Mouse (Mus musculus): Measurements from ENCODE around the gene Gm20388. TPM values are rescaled to one million over a fixed set of nuclear protein-coding genes. Genes with fewer than 3 reads are reported as not detected.
A peak's percentile ranks its signal among the peaks of the same experiment; 100 is the strongest.

The Gm20388 gene
- polyA plus RNA-seq, 1 experiment from 2014 or later: not detected

DNA sequence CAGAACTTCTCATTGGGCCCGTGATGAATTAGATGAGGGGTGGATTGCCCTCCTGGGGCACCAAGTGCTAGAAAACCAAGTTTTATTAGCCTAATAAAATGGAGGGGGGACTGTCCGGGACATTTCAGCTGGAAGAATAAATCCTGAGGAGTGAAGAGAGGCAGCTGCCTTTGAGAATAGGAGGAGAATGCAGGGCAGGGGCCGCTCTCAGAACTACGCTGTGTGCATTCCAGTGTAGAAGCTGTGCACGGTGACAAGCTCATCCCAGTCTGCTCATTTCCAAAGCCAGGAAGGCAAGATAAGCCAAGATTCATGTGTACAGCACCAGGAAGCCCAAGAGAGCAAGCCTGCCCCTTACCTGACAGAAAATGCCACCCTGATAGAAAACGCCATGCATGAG lies 1487.4 kb downstream of the Gm20388 start:
- Histone ChIP-seq H3K36me3 (ENCODE audit: control insufficient read depth, insufficient read depth, low read length) (no peaks in the 10 kb centered on the region), H3K4me1 (ENCODE audit: control insufficient read depth, insufficient read depth, low read length) (peaks cover 18% of the 10 kb centered on the region), H3K9me3 (ENCODE audit: control insufficient read depth, low read length) (no peaks in the 10 kb centered on the region), H3K9ac (ENCODE audit: low read length) (no peak overlapping the region), H3K4me3 (ENCODE audit: low read depth, low read length) (no peak overlapping the region), H3K27me3 (ENCODE audit: control insufficient read depth, insufficient read depth, low read length) (peaks cover 10% of the 10 kb centered on the region), H3K27ac (ENCODE audit: low read depth, low read length) (no peak overlapping the region), H3K4me2 (no peak overlapping the region)
- 71% methylated on average over 6 of the region's 6 CpGs for WGBS
- ATAC-seq (ENCODE audit: low FRiP score) (no peak), DNase-seq (ENCODE audit: low spot score, missing footprints) (peak; percentile 57)

DNA sequence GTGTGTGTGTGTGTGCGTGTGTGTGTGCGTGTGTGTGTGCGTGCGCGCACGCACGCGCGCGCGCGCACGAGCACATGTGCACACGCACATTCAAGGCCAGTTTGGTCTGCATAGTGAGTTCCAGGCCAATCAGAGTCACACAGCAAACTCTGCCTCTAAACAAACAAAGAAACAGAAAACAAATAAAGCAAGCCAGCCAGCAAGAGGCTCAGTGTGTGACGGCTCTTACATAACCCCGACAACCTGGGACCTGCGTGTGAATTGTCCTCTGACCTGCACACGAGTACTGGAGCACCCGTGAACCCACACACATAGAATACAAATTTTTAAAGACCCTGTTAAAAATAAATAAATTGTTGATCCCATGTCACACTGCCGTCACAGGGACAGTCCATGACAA lies 1488.1 kb downstream of the Gm20388 start:
- H3K4me1 ChIP-seq (ENCODE audit: control insufficient read depth, insufficient read depth, low read length): peaks cover 18% of the 10 kb centered on the region
- WGBS: 92% methylated on average over 20 of the region's 20 CpGs
- no peak overlapping the region for H3K4me3 ChIP-seq (ENCODE audit: low read depth, low read length)
- no peak overlapping the region for H3K27ac ChIP-seq (ENCODE audit: low read depth, low read length)
- H3K36me3 ChIP-seq (ENCODE audit: control insufficient read depth, insufficient read depth, low read length): no peaks in the 10 kb centered on the region
- H3K27me3 ChIP-seq (ENCODE audit: control insufficient read depth, insufficient read depth, low read length): peaks cover 8% of the 10 kb centered on the region
- H3K4me2 ChIP-seq: no peak overlapping the region
- H3K9me3 ChIP-seq (ENCODE audit: control insufficient read depth, low read length): no peaks in the 10 kb centered on the region
- ATAC-seq (ENCODE audit: low FRiP score) (no peak), DNase-seq (ENCODE audit: low spot score, missing footprints) (peak; percentile 17)
- no peak overlapping the region for H3K9ac ChIP-seq (ENCODE audit: low read length)

DNA sequence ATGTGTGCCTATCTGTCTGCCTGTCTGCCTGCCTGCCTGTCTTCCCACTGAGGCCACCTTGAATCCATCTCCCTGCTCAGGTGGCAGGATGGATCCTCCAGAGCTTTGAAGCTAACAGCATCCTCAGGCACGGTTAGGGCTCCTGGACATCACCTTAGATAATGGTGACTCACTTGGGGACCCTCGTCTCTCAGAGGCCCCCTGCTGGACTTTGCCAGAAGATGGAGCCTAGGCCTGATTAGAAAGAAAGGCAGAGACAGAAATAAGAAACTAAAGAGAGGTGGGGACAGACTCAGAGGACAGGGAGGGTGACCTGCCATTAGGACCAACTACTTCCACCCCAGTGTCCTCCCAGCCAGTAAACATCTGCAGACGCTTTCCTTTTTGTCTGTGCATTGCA lies 1488.5 kb downstream of the Gm20388 start:
- H3K27ac ChIP-seq (ENCODE audit: low read depth, low read length): no peak overlapping the region
- 56% methylated on average over 3 of the region's 3 CpGs for WGBS
- no peak overlapping the region for H3K4me3 ChIP-seq (ENCODE audit: low read depth, low read length)
- H3K9ac ChIP-seq (ENCODE audit: low read length): no peak overlapping the region
- no peak overlapping the region for H3K4me2 ChIP-seq
- peaks cover 18% of the 10 kb centered on the region for H3K4me1 ChIP-seq (ENCODE audit: control insufficient read depth, insufficient read depth, low read length)
- no peak for ATAC-seq (ENCODE audit: low FRiP score)
- DNase-seq (ENCODE audit: low spot score, missing footprints): peak; percentile 83
- no peaks in the 10 kb centered on the region for H3K36me3 ChIP-seq (ENCODE audit: control insufficient read depth, insufficient read depth, low read length)
- peaks cover 6% of the 10 kb centered on the region; the same call in 1 of the 2 replicates for H3K27me3 ChIP-seq (ENCODE audit: control insufficient read depth, insufficient read depth, low read length)
- no peaks in the 10 kb centered on the region for H3K9me3 ChIP-seq (ENCODE audit: control insufficient read depth, low read length)

DNA sequence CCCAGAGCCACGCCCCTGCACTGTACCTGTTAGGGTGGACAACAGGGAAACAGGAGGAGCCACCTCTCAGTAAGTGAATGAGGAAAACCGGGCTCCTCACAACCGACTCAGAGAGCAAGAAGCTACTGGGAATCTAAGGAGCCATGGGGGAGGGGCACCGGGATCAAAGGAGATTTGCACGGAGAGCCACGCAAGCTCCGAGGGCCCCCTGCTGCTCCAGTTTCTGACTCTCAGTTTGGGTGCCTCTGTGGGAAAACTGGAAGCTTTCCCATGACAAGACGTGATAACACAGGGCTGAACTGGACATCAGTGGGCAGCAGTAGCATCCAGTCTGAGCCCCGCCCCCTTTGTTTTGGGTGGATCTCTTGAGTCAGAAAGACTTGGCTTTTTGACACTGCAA lies 1489.9 kb downstream of the Gm20388 start:
- no peak overlapping the region for H3K27ac ChIP-seq (ENCODE audit: low read depth, low read length)
- peaks cover 17% of the 10 kb centered on the region for H3K4me1 ChIP-seq (ENCODE audit: control insufficient read depth, insufficient read depth, low read length)
- 31% methylated on average over 9 of the region's 9 CpGs for WGBS
- no peaks in the 10 kb centered on the region for H3K36me3 ChIP-seq (ENCODE audit: control insufficient read depth, insufficient read depth, low read length)
- H3K4me3 ChIP-seq (ENCODE audit: low read depth, low read length): no peak overlapping the region
- ATAC-seq (ENCODE audit: low FRiP score): no peak
- H3K9ac ChIP-seq (ENCODE audit: low read length): no peak overlapping the region
- peak; percentile 79 for DNase-seq (ENCODE audit: low spot score, missing footprints)
- no peaks in the 10 kb centered on the region for H3K9me3 ChIP-seq (ENCODE audit: control insufficient read depth, low read length)
- peaks cover 6% of the 10 kb centered on the region; the same call in 1 of the 2 replicates for H3K27me3 ChIP-seq (ENCODE audit: control insufficient read depth, insufficient read depth, low read length)
- H3K4me2 ChIP-seq: no peak overlapping the region

DNA sequence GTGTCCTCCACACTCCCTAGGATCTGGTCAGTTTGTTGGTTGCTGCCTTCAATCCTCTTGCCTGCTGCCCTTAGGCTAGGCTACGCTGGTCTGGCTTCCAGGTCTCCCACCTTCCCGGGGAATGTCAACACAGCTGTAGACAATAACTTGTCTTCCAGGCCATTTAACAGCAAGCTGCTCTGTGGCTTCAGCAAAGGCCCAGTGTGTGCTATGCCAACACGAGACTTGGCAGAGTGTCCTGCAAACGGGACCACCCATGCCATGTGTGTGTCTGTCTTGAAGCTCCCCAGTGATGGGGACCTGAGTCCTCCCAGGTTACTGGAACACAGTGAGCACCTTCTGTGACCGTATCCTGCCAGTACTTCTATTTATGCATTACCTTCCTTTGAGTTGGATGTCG lies 1493.2 kb downstream of the Gm20388 start:
- DNase-seq (ENCODE audit: low spot score, missing footprints): no peak
- no peaks in the 10 kb centered on the region for H3K9me3 ChIP-seq (ENCODE audit: control insufficient read depth, low read length)
- no peak for ATAC-seq (ENCODE audit: low FRiP score)
- H3K9ac ChIP-seq (ENCODE audit: low read length): no peak overlapping the region
- H3K36me3 ChIP-seq (ENCODE audit: control insufficient read depth, insufficient read depth, low read length): no peaks in the 10 kb centered on the region
- 88% methylated on average over 6 of the region's 6 CpGs for WGBS
- H3K4me2 ChIP-seq: no peak overlapping the region
- H3K4me3 ChIP-seq (ENCODE audit: low read depth, low read length): no peak overlapping the region
- no peaks in the 10 kb centered on the region for H3K27me3 ChIP-seq (ENCODE audit: control insufficient read depth, insufficient read depth, low read length)
- H3K27ac ChIP-seq (ENCODE audit: low read depth, low read length): no peak overlapping the region
- H3K4me1 ChIP-seq (ENCODE audit: control insufficient read depth, insufficient read depth, low read length): peaks cover 4% of the 10 kb centered on the region; the same call in 1 of the 2 replicates

DNA sequence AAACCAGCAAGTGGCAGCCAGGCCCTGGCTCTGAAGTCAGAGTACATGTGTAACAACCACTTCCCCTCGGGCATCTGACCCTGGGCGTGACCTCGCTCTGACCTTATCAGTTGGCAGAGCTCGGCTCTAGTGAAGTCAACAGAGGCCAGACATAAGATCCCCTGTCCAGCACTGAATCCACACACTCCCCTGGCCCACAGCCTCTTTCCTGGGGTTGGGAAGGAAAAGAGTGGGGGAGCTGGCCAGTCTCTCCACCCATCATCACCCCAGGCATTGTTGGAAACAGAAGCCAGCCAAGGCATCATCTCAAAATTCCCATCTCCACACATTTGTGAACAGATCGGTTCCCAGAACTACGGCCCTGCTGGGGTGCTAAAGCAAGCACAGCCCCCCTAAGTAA lies 1507.4 kb downstream of the Gm20388 start:
- Histone ChIP-seq H3K9me3 (ENCODE audit: control insufficient read depth, low read length) (no peaks in the 10 kb centered on the region), H3K4me2 (no peak overlapping the region), H3K4me1 (ENCODE audit: control insufficient read depth, insufficient read depth, low read length) (no peaks in the 10 kb centered on the region), H3K4me3 (ENCODE audit: low read depth, low read length) (no peak overlapping the region), H3K27me3 (ENCODE audit: control insufficient read depth, insufficient read depth, low read length) (no peaks in the 10 kb centered on the region), H3K36me3 (ENCODE audit: control insufficient read depth, insufficient read depth, low read length) (no peaks in the 10 kb centered on the region), H3K27ac (ENCODE audit: low read depth, low read length) (no peak overlapping the region), H3K9ac (ENCODE audit: low read length) (no peak overlapping the region)
- WGBS: 60% methylated on average over 6 of the region's 6 CpGs
- DNase-seq (ENCODE audit: low spot score, missing footprints) (no peak), ATAC-seq (ENCODE audit: low FRiP score) (no peak)

DNA sequence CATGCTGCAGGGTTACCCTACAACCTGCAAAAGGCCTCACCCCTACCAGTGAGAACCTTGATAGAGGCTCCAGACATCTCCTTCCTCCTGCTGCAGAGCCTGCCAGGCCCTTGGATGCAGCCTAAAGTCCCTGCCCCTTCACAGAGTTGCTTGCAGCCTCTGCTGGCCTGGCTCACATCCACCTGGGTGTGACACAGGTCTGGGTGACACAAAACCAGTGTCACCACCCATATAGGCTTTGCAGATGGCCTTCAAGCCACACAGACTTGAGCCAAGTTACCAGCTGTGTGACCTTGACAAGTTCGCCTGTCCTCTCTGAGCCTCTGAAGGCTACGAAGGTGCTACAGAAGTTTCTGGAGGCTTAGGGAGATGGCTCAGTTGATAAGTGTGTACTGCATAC lies 1508.9 kb downstream of the Gm20388 start:
- DNase-seq (ENCODE audit: low spot score, missing footprints) (no peak), ATAC-seq (ENCODE audit: low FRiP score) (no peak)
- no peak overlapping the region for H3K27ac ChIP-seq (ENCODE audit: low read depth, low read length)
- no peaks in the 10 kb centered on the region for H3K4me1 ChIP-seq (ENCODE audit: control insufficient read depth, insufficient read depth, low read length)
- WGBS: 78% methylated on average over 2 of the region's 2 CpGs
- no peaks in the 10 kb centered on the region for H3K9me3 ChIP-seq (ENCODE audit: control insufficient read depth, low read length)
- no peak overlapping the region for H3K9ac ChIP-seq (ENCODE audit: low read length)
- no peaks in the 10 kb centered on the region for H3K27me3 ChIP-seq (ENCODE audit: control insufficient read depth, insufficient read depth, low read length)
- no peaks in the 10 kb centered on the region for H3K36me3 ChIP-seq (ENCODE audit: control insufficient read depth, insufficient read depth, low read length)
- H3K4me2 ChIP-seq: no peak overlapping the region
- no peak overlapping the region for H3K4me3 ChIP-seq (ENCODE audit: low read depth, low read length)

DNA sequence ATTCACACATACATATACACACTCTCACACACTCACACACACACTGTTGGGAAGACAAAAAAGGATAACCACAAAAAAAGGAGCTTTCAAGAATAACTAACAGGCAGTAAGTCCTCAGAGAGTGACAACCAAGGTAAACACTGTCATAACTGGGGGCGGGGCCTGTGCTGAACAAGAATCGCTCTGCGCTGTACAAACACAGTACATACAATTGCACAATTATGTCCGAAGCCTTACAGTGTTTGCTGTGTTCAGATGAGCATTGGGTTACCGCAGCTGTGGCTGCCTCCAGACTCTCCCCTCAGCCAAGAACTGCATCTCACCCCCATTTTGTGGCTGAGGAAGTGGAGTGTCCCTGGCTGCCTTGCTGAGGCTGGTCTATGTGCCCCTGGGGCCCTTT lies 1510.4 kb downstream of the Gm20388 start:
- Histone ChIP-seq H3K9me3 (ENCODE audit: control insufficient read depth, low read length) (no peaks in the 10 kb centered on the region), H3K9ac (ENCODE audit: low read length) (no peak overlapping the region), H3K4me1 (ENCODE audit: control insufficient read depth, insufficient read depth, low read length) (no peaks in the 10 kb centered on the region), H3K36me3 (ENCODE audit: control insufficient read depth, insufficient read depth, low read length) (no peaks in the 10 kb centered on the region), H3K4me3 (ENCODE audit: low read depth, low read length) (no peak overlapping the region), H3K27ac (ENCODE audit: low read depth, low read length) (no peak overlapping the region), H3K27me3 (ENCODE audit: control insufficient read depth, insufficient read depth, low read length) (no peaks in the 10 kb centered on the region), H3K4me2 (no peak overlapping the region)
- 92% methylated on average over 5 of the region's 5 CpGs for WGBS
- DNase-seq (ENCODE audit: low spot score, missing footprints) (no peak), ATAC-seq (ENCODE audit: low FRiP score) (no peak)

DNA sequence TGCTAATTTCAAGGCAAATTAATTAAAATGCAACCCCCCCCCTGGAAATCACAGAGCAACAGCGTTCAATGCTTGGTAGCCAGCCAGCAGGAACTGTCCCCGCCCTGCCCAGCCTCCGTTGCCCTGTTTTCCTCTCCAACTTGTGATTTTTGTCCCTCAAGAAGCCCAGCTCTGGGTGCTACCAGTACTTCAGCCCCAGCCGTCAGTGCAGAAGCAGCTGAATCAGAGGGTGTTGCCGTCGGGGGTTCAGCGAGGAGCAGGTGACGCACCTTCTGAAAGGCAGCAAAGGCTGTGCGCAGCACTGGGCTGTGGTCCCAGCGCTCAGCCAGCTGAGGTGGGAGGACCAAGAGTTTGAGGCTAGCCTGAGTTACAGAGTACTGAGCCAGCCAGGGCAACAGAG lies 1513.4 kb downstream of the Gm20388 start:
- H3K9ac ChIP-seq (ENCODE audit: low read length): no peak overlapping the region
- H3K9me3 ChIP-seq (ENCODE audit: control insufficient read depth, low read length): no peaks in the 10 kb centered on the region
- no peaks in the 10 kb centered on the region for H3K27me3 ChIP-seq (ENCODE audit: control insufficient read depth, insufficient read depth, low read length)
- no peaks in the 10 kb centered on the region for H3K4me1 ChIP-seq (ENCODE audit: control insufficient read depth, insufficient read depth, low read length)
- DNase-seq (ENCODE audit: low spot score, missing footprints) (no peak), ATAC-seq (ENCODE audit: low FRiP score) (no peak)
- no peak overlapping the region for H3K4me2 ChIP-seq
- H3K4me3 ChIP-seq (ENCODE audit: low read depth, low read length): no peak overlapping the region
- WGBS: 92% methylated on average over 10 of the region's 10 CpGs
- no peaks in the 10 kb centered on the region for H3K36me3 ChIP-seq (ENCODE audit: control insufficient read depth, insufficient read depth, low read length)
- no peak overlapping the region for H3K27ac ChIP-seq (ENCODE audit: low read depth, low read length)

DNA sequence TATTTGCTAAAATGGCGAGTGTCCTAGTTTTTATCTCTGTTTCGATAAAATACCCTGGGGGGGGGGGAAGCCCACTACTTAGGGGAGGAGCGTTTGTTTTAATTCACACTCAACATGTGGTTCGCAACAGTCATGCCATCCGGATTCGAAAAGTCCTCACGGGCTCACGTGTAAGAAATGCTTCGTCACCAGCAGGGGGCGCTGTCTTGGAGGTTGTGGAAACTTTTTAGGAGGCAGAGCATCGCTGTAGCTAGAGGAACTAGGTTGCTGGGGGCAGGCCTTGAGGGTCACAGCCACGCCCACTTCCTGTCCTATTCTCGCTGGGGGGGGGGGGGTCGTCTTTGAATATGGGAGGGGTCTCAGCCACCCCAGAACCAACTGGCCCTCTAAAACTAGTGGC lies 1514.0 kb downstream of the Gm20388 start:
- no peak overlapping the region for H3K9ac ChIP-seq (ENCODE audit: low read length)
- DNase-seq (ENCODE audit: low spot score, missing footprints) (no peak), ATAC-seq (ENCODE audit: low FRiP score) (no peak)
- H3K27me3 ChIP-seq (ENCODE audit: control insufficient read depth, insufficient read depth, low read length): no peaks in the 10 kb centered on the region
- no peaks in the 10 kb centered on the region for H3K9me3 ChIP-seq (ENCODE audit: control insufficient read depth, low read length)
- no peak overlapping the region for H3K4me3 ChIP-seq (ENCODE audit: low read depth, low read length)
- WGBS: 86% methylated on average over 14 of the region's 14 CpGs
- H3K36me3 ChIP-seq (ENCODE audit: control insufficient read depth, insufficient read depth, low read length): no peaks in the 10 kb centered on the region
- H3K4me1 ChIP-seq (ENCODE audit: control insufficient read depth, insufficient read depth, low read length): no peaks in the 10 kb centered on the region
- H3K27ac ChIP-seq (ENCODE audit: low read depth, low read length): no peak overlapping the region
- H3K4me2 ChIP-seq: no peak overlapping the region

Measured in midbrain, embryonic 11.5 days (tissue).